Mouse (Mus musculus) v-Abl transformed pro-B cells (cell line): ENCODE measurements at regions not wholly inside any gene's neighbourhood (a gene's known extent, or its start where the extent isn't known, plus 50 kb on each side); places are given as distances from the start of the nearest gene placed in this dataset.

Source experiments
- in situ Hi-C, 2 experiments: fragments of 400-800 bp; cut with MboI; formaldehyde crosslinking; loops; one replicate each; pipeline ENCODE4 v1.15.1; 2025; ENCODE audit not compliant: unreplicated experiment in 2 of 2

DNA sequence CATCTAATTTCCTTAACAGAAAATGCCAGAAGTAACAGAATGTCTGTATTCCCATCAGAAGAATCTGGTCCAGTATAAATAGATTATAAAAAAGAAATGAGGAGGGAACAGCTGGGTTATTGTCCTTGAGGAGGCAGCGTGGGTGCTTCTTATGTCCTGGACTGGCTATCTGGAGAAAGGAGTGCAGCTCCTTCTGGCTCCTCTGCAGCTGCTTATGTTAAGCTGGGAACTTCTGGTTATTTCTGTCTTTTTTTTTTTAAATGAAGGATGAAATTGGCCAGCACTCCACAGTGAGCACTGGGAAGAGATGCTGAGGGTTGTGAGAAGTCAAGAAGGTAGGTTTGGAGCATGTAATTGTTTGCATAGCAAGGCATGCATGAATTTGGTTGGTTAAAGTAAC, 441.5 kb downstream of the Ebf1 start:
- in situ Hi-C loops, result no loop called here

DNA sequence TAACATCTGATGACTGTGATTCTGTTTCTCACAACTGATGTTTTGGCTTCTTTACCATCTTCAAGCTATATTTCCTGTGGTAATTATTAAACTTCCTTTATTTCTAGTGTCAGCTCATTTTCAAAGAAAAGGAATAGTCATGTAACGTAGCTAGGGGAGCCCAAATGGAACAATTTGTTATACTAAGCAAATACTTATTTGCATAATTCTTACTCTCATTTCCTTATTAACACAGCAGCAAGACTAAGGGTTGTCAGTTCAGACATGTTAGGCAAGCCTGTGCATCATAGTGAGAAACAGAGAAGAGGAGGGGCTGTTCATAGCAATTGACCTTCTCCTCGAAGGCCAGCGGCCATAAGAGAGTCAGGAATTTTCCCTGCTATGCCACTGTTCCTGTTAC, 449.5 kb downstream of the Ebf1 start:
- in situ Hi-C loops, result no loop called here

DNA sequence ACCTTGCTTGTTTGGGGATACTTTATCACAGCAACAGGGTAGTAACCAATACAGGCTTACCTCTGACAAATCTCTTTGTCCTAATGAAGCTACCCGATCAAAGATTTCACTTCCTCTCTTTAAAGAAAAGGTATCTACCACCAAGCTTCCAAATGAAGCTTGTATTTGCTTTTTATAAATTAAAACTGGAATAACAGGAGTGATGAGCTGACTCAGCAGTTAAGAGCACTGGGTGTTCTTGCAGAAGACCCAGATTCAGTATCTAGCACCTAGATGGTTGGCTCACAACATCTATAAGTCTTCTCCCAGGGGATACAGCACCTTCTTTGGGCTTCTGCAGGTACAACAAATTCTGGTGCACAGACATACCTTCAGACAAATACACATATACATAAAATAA, 453.2 kb downstream of the Ebf1 start:
- in situ Hi-C loops, result no loop called here

DNA sequence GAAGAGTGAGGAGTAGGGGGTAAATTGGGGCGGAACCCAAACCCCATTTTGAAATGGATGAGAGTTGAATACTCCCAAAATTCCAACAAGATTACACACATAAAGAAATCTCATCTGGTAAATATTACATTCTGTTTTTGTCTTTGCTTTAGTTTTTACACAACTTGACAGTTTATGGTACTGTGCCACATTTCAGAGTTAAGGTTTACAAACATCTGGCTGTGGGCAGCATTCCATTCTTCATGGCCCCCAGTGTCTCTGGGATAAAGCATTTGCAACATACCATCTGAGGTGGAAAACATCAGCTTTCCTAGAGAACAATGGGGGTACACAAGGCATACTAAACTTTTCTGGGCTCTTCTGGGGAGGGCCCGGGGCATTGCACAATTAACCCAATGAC, 454.1 kb downstream of the Ebf1 start:
- in situ Hi-C loops, result no loop called here

DNA sequence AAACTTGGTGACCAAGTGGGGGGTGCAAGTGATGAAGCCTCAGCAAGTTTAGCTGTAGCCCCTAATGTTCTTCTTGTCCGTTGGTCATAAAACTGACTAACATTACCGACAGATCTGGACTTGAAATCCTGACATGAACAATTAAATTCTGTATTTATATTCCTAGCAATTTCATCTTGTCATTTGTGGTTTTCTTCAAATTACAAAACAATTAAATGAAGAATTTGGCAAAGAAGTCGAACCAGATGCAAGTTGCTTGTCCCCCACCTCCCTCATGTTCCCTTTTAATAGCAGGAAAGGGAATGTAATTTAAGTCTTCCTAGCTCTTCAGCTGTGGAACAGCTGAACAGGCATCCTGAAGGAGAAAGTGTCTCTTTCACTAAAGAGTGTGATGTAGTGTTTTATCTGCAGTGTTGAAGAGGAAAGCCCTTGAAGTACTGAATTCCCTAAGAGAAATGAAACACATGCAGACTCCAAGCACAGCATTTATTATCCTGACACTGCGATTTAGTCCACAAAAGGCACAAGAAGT, 467.5 kb downstream of the Ebf1 start:
- in situ Hi-C loops, result loop anchor here in 1 of 2 experiments (5.0 to 10.0 kb wide), 3 partner anchors 72 to 470 kb away; partner anchors contain the start of gene Ebf1

DNA sequence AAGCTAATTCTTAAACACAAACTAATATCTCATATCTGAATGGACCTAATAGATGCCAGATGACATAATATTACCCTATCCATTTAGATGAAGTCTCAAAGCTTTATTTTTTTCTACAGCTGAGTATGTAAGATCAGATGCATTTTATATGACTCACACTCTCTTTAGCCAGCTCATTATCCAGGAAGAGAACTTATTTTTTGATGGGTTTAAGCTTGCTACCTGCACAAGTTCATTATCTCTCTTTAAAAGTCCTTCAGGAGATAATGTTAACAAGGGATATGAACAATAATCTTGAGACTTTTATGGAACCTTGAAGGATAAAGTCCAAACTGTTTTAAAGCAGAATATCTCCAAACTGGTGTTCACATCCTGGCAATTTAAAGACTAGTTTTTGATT, 468.0 kb downstream of the Ebf1 start:
- in situ Hi-C loops, result loop anchor here in 1 of 2 experiments (5.0 to 10.0 kb wide), 3 partner anchors 73 to 470 kb away; partner anchors contain the start of gene Ebf1

DNA sequence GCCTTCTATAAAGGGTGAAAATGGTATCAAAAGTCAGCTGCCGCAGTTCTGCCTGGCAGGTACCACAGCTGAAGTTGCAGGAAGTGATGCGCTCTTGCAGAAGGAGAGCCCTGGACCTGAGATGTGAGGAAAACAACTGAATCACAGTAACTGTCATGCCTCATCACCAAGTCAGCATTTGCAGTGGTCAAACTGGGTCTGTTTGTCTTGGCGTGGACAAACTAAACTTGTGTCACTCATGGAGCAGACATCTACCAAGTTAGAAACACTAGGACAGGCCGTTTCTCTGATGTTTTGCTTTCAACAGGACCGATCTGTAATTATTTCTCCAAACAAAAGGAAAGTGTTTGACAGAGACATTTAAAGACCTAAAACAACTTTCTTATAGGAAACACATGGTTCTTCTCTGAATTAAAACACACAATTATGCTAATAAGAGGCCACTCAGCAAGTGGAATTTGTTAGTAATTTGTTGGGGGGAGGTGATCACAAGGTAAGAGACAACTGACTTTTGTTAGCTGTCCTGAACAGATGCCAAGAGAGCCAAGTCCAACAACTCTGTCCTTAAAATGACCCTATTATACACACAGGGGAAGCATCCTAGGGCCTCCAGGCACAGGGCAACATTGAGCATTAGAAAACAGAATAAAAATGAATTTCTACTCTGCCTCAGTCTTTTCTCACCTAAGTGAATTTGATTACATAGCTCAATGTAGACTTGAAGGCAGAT, 470.2 kb downstream of the Ebf1 start:
- in situ Hi-C loops, result loop anchor here in 1 of 2 experiments (5.0 to 10.0 kb wide), 3 partner anchors 75 to 473 kb away; partner anchors contain the start of gene Ebf1

DNA sequence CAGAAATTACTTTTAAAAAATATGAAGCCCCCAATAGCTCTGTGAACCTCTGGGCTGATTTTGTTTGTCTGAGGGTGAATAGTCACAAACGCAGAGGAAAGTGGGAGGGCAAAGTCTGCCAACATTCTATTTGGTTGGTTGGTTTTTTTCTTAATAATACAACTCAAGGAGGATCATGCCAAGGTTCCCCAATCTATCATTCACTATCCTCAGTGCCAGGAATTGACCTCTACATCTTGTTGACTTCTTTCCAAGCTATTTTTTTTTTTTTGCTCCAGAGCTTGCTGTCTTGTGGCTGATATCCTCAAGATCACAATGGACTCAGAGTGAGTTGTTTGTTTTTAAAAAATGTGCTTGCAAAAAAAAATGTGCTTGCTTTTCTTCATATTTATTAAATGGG, 471.2 kb downstream of the Ebf1 start:
- in situ Hi-C loops, result loop anchor here in 1 of 2 experiments (5.0 to 10.0 kb wide), 3 partner anchors 76 to 473 kb away; partner anchors contain the start of gene Ebf1

DNA sequence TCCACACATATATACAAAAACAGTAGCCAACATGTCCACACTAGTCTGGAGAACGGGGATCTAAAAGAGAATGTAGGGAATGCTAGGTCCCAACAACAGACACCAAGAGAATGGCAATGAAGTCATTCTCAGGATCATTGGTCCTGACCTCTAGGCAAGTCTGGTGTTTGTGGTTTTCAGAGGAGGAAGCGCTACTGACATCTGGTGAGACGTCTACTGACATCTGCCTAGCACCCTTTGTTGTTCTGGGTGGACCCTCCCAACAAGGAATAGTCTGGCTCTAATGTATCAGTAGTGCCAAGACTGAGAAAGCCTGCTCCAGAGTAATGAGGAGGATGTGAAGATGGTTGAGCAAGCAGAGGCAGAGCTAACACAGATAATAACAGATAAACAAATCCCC, 472.4 kb downstream of the Ebf1 start:
- in situ Hi-C loops, result loop anchor here in 1 of 2 experiments (5.0 to 10.0 kb wide), 3 partner anchors 77 to 475 kb away; partner anchors contain the start of gene Ebf1

DNA sequence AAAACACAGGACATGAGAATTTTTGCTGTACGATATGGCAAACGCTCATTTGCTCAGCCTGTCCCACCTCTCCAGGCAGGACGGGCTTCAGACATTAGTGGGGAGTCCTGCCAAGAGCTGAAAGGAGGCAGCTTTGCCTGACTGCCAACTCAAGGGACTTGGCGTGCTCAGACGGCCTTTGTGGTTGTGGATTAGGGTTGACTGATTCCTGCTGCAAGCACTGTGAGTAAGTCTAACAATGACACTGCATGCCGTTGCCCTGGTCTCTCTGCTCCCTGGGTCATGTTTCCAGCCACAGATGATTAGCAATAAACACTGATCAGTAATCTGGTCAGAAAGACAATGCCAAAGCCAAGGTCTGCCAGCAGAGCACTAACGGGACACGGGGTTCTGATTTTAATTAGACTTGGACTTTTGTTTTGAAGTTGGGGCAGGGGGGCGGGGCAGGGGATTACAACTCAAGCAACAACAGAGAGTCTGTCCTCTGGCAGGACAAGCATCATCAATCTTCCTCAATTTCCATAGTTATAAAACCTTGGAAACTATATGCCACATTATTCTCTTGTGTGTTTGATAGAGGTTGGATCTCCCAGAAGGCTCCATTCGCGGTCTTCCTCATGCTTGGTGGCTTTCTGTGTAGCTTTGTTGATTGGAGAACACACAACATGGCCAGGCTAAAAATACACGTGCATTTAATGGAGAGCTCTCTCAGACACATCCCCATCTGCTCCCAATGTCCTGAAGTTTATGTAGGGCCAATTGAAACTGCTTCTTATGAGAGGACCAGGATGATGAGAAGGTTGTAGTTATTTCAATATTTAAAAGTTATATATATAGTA, 486.6 kb downstream of the Ebf1 start:
- in situ Hi-C loops, result no loop called here

DNA sequence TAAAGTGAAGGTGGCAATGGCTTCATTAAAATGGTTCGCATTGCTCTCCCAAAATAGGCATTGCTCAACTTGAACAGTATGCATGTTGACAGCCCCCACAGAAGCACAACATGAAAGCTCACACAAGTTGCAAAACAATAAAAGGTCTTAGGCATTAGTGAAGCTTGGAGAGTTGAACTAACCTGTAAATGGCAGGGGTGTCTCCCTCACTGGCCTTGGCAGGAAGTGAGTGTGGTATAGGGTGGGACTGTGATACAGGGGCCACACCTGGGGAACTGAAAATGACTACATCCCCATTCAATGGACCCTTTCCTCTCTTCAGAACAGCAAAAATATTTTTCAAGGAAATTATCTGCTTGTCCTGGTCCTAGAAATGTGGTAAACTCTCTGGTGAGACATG, 499.6 kb downstream of the Ebf1 start:
- in situ Hi-C loops, result no loop called here

DNA sequence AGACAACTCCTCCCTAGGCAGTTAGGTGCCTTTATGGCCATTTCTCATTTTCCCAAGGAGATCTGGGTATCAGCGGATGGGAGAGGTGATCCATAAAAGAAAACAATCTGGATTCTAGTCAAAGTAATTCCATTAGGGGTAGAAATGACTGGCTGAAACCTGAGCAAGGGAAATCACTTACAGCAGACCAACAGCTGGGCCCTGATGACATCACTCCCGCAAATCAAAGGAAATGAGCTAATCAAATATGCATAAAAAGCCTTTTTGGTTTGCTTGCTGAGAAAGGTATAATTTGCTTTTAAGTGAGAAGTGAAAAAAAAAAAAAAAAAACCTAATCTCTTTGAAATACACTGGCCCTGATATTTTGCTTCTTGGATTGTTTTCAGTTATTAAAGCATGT, 506.2 kb downstream of the Ebf1 start:
- in situ Hi-C loops, result no loop called here

DNA sequence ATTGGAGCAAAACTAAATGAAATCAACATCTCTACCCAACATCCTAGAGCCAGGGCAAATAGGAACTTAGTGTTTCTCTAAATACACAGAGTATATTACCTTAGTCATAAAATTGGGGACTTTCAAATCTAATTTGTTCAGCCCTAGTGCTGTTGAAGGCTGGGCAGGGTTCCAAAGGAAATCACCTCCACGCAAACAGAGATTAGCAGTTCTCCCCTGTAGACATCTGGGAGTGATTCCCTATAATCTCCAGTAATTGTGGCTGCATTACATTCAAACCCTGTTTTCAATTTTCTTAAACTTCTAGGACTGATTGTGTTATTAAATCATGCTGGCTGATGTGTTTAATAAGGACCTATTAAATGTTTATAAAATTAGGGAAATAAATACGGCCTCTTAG, 519.7 kb downstream of the Ebf1 start:
- in situ Hi-C loops, result no loop called here

DNA sequence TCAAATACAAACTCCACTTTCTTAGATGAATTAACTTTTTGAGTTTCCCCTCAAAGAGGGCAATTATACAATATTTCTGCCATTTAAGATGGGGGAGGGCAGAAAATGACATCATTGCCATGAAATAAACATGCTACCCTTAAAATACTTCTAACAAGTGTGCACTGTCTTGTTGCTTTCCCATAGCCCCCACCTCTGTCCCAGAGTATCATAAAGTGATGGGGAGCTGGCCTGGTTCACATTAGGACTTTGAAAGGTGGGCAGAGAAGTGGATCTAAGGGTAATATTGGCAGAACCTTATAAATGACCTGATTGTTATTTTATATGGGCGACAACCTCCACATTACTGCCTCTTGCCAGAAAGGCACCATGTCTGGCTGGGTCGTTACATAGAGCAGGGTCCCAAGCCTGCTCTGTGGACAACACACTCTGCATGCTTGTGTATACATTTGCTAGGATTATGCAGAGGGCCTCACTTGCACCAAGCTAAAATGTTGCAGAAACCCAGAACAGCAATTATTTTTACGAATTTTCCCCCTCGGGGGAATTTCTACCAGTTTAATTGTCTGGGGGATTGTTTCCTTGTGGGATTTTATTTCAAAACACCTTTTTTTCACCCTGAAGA, 521.3 kb downstream of the Ebf1 start:
- in situ Hi-C loops, result no loop called here

DNA sequence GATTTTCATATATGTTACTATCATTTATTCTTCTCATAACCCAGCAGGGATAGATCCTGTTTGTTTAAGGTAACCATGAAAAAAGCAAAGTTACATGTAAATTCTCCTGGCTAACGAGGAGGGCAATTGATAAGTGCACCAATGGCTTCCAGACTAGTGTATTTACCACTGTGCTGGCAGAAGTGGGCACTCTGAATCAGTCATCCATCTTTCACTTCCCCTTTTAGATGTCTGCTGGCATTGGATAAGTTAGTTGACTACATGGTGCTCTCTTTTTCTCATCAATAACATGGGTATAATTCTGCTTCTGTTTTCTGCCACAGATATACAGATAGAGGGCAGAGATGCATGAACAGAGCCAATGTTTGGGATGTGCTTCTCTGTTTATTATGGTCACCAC, 523.4 kb downstream of the Ebf1 start:
- in situ Hi-C loops, result loop anchor here in 1 of 2 experiments (10.0 kb wide), 1 partner anchor 394 kb away; no protein-coding TSS in a partner anchor

DNA sequence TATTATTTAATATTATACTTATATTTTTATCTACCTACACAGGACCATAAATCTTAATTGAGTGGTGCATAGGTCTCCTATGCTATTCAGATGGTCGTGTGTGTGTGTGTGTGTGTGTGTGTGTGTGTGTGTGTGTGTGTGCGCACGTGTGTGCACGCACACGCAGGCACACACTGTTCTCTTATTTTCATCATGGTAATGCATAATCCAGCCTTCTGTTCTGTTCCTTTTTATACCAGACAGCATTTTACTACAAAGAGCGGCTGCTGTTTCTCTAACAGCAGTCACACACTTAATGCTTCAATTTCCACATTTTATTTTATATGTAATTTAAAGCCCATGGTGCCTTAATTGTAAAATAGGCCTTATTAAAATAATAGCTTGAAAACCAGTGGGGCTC, 537.0 kb downstream of the Ebf1 start:
- in situ Hi-C loops, result no loop called here

DNA sequence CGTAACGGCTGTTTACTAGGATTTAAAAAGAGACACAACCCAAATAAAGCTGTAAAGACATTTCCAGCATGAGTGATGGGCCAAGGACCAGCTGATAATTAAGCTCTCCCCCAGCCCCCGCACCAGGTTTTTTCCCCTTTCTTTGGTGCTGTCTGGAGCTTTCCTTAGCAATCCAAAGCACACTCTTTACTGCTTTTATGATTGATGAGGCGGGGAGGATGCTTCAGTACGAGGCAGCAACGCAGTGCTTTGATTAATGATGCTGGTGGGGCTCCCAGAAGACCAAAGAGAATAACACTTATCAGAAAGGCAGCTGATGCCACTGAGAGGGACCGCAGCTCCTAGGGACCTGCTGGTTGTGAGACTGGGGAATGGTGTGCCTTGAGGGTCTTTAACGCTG, 537.4 kb downstream of the Ebf1 start:
- in situ Hi-C loops, result no loop called here

DNA sequence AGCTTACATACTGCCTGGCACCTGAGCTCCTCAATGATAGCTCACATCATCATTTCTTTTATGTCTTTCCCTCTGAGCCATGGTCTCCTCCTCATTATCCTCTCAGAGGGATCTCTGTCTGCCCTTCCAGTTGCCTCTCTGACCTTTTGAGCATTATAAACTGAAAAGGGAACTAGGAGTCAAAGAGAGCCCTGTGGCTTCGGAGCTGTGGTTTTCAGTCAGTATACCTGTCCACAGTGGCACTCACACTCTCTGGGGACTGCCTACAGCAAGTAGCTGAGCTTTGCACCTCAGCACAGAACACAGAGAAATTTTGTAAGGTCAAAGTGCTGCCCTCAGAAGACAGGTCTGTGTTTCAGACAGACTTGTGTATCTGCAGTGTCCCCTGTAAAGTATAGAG, 538.7 kb downstream of the Ebf1 start:
- in situ Hi-C loops, result no loop called here

DNA sequence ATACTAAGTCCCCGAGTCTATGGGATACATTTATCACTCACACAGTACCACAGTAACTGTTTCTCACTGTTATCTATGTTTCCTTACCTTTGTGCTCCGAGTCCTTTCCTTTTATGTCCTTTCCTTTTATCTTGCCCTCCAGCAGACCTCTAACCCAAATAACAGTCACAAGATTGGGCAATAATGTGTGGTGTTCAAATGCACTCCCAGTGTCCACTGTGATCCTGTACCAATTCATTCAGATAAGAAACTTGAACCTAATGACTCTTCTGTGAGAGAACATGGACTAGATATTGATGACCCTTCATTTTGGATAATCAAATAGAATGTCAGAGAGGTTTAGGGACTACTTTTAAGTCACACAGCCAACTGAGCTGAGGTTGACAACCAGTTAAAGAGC, 541.2 kb downstream of the Ebf1 start:
- in situ Hi-C loops, result no loop called here

DNA sequence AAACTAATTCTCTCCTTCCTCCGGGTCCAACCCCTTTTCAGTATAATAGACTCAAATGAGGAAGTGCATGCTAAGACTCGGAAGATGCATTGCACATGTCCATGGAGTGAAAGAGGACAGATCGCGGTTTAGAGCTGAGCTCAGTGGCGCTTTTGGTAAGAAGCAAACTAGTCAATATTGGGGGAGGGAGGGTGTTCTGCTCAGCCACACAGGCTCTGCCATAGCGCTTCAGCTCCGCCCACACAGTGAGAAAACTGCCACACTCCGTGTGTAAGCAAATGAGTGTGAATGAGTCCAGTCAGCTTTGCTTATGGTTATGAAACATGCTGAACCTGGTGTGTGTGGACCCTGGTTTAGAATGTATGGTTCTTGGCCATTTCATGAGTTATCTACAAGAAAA, 543.8 kb downstream of the Ebf1 start:
- in situ Hi-C loops, result no loop called here

DNA sequence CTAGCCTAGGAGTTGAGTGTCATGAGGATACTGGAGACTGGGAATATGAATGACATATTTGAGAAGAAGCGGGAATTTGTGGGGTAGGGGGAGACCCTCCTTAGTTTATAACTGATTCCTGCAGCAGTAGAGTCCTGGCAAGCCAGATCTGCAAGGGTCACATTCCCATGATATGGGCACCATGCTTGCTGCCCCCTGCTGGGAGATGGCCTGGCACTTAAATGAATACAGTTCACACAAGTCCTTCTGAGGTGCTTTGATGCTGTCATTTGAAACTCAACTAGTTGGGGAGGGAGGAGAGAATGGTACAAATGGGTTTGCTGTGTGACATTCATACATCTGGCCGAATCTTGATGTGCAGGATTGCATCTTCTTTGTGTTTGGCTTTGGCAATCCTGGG, 556.4 kb downstream of the Ebf1 start:
- in situ Hi-C loops, result no loop called here
